Mouse (Mus musculus): ENCODE data around the gene Gm20422. TPM values are rescaled to one million over a fixed set of nuclear protein-coding genes. Genes with fewer than 3 reads are reported as not detected.
A peak's percentile ranks its signal among the peaks of the same experiment; 100 is the strongest.
"Not testable (repeated sequence)": the region's sequence is repeated elsewhere in the genome, so short reads cannot be mapped to it uniquely, and the experiment has no call there.

Gm20422 gene
- total RNA-seq, 2 experiments from 2014 or later, result 1.9 to 2.2 TPM

GRCm38 (mm10) chr8:69717232-69717580 is 57.5 kb downstream of the Gm20422 start:
- intact Hi-C loops (cut with DNase I), result loop anchor here (5.0 kb wide), 1 partner anchor 75 kb away; the partner anchor contains the start of genes Atp13a1 and Zfp866
- DNase-seq, result no peak

GRCm38 (mm10) chr8:69716403-69717231 is 58.1 kb downstream of the Gm20422 start:
- intact Hi-C loops (cut with DNase I), result loop anchor here (5.0 kb wide), 1 partner anchor 76 kb away; the partner anchor contains the start of genes Atp13a1 and Zfp866
- DNase-seq, result peak; percentile 90 to 93

- no peak for DNase-seq
- intact Hi-C loops (cut with DNase I), result loop anchor here (2.0 to 5.0 kb wide), 2 partner anchors 77 to 89 kb away; partner anchors contain the start of genes Atp13a1 and Zfp866
These were observed 59.3 kb downstream of the Gm20422 start for GRCm38 (mm10) chr8:69715366-69715765.

GRCm38 (mm10) chr8:69713516-69713915 is 61.2 kb downstream of the Gm20422 start:
- intact Hi-C loops (cut with DNase I), result no loop called here
- no peak for DNase-seq

- intact Hi-C loops (cut with DNase I), result not testable (repeated sequence)
These were observed 64.1 kb downstream of the Gm20422 start, which contains the start of gene Zfp869 for GRCm38 (mm10) chr8:69710624-69711023. Zfp869 (minus strand) TSS chr8:69710724.

GRCm38 (mm10) chr8:69701810-69702209 is 72.9 kb downstream of the Gm20422 start:
- intact Hi-C loops (cut with DNase I), result no loop called here

More at GRCm38 (mm10) chr8:69710624-69711023, 64.1 kb downstream of the Gm20422 start, which contains the start of gene Zfp869:
- not testable (repeated sequence) for DNase-seq

More at GRCm38 (mm10) chr8:69701810-69702209, 72.9 kb downstream of the Gm20422 start:
- no peak for DNase-seq

Other genes starting within 250 kb of the Gm20422 start
- gene Zfp868, start 149.3 kb downstream of the Gm20422 start, total RNA-seq (2021), result 1 to 10 TPM; 8.2 to 8.6 TPM
- gene Zfp964, start 120.4 kb downstream of the Gm20422 start, total RNA-seq (2021), result 1 to 10 TPM; 1.3 to 1.9 TPM
- gene Zfp869, start 64.2 kb downstream of the Gm20422 start, total RNA-seq (2021), result 10 to 100 TPM; 12.7 to 13.5 TPM
- gene Zfp963, start 24.9 kb downstream of the Gm20422 start, total RNA-seq (2021), result 1 to 10 TPM; 3.3 to 3.9 TPM
- gene Atp13a1, start 16.3 kb upstream of the Gm20422 start, total RNA-seq (2021), result 10 to 100 TPM; 17.8 to 19.3 TPM
- 10 to 100 TPM; 19.5 to 19.8 TPM for gene Zfp866, start 16.3 kb upstream of the Gm20422 start, total RNA-seq (2021)
- 1 to 10 TPM; 4.5 to 4.6 TPM for gene Gmip, start 33.8 kb upstream of the Gm20422 start, total RNA-seq (2021)
- gene Lpar2, start 47.5 kb upstream of the Gm20422 start, total RNA-seq (2021), result under 1 TPM; 0.45 to 0.59 TPM
- under 1 TPM in 1 of 2 experiments, not detected in 1; 0.41 TPM for gene Pbx4, start 57.6 kb upstream of the Gm20422 start, total RNA-seq (2021)
- gene Cilp2, start 112.8 kb upstream of the Gm20422 start, total RNA-seq (2021), result 1 to 10 TPM; 1.7 TPM
- gene Tssk6, start 127.3 kb upstream of the Gm20422 start, total RNA-seq (2021), result not detected
- gene Ndufa13, start 127.7 kb upstream of the Gm20422 start, total RNA-seq (2021), result 100 to 1,000 TPM; 404 to 405 TPM
- 10 to 100 TPM; 10.4 to 10.7 TPM for gene Yjefn3, start 127.8 kb upstream of the Gm20422 start, total RNA-seq (2021)
- gene Gatad2a, start 221.5 kb upstream of the Gm20422 start, total RNA-seq (2021), result 10 to 100 TPM; 41.7 to 41.9 TPM

Data from heart, postnatal 14 days (tissue).